Mouse (Mus musculus) testis, adult 2 months (tissue): ENCODE measurements at regions not wholly inside any gene's neighbourhood (a gene's known extent, or its start where the extent isn't known, plus 50 kb on each side); places are given as distances from the start of the nearest gene placed in this dataset.

ENCODE experiments used
- H3K27ac ChIP-seq: fragments of 200-500 bp; 2 replicates; pipeline ENCODE4 v1.5.1; 2012; ENCODE audit warnings: low read depth, low read length; ENCODE audit not compliant: control insufficient read depth, insufficient read depth
- H3K27me3 ChIP-seq: fragments of 200-500 bp; 2 replicates; pipeline ENCODE4 v1.6.1; 2012; ENCODE audit warnings: mild to moderate bottlenecking, low read length, moderate library complexity; ENCODE audit not compliant: control insufficient read depth, insufficient read depth
- H3K36me3 ChIP-seq: fragments of 200-500 bp; 2 replicates; pipeline ENCODE4 v1.6.1; 2012; ENCODE audit warnings: mild to moderate bottlenecking, low read length; ENCODE audit not compliant: control insufficient read depth, insufficient read depth
- H3K4me1 ChIP-seq: fragments of 200-500 bp; 2 replicates; pipeline ENCODE4 v1.6.1; 2012; ENCODE audit warnings: low read length; ENCODE audit not compliant: control insufficient read depth, insufficient read depth
- H3K4me3 ChIP-seq: fragments of 200-500 bp; 2 replicates; pipeline ENCODE4 v1.5.1; 2012; ENCODE audit warnings: low read depth, mild to moderate bottlenecking, low read length, moderate library complexity, mixed read lengths; ENCODE audit not compliant: control insufficient read depth
- CTCF ChIP-seq: fragments of 200-500 bp; IDR thresholded peaks from 2 replicates; pipeline ENCODE4 v1.5.1; 2012; ENCODE audit warnings: low read depth, mild to moderate bottlenecking, inconsistent platforms, low read length, moderate library complexity; ENCODE audit not compliant: control insufficient read depth, insufficient read depth, insufficient replicate concordance
- POLR2A ChIP-seq: fragments of 200-500 bp; IDR thresholded peaks from 2 replicates; pipeline ENCODE4 v1.6.1; 2012; ENCODE audit warnings: low read depth, mild to moderate bottlenecking, inconsistent platforms, low read length, moderate library complexity; ENCODE audit not compliant: control insufficient read depth

- Histone ChIP-seq H3K27me3 (no peaks in the 10 kb centered on the region), H3K4me3 (no peak overlapping the region), H3K27ac (no peak overlapping the region), H3K36me3 (no peaks in the 10 kb centered on the region), H3K4me1 (no peaks in the 10 kb centered on the region)
- TF ChIP-seq POLR2A (no peak), CTCF (no peak)
These were observed 388.3 kb upstream of the Kif2a start for GRCm38 (mm10) chr13:107410267-107410666.

- Histone ChIP-seq H3K4me3 (no peak overlapping the region), H3K27ac (no peak overlapping the region)
These were observed 385.7 kb upstream of the Kif2a start for GRCm38 (mm10) chr13:107407674-107408026.

GRCm38 (mm10) chr13:107406977-107407673, 385.2 kb upstream of the Kif2a start:
- H3K27me3 ChIP-seq, result no peaks in the 10 kb centered on the region
- H3K36me3 ChIP-seq, result no peaks in the 10 kb centered on the region
- TF ChIP-seq CTCF (no peak), POLR2A (no peak)
- no peak overlapping the region for H3K27ac ChIP-seq
- no peaks in the 10 kb centered on the region for H3K4me1 ChIP-seq
- H3K4me3 ChIP-seq, result no peak overlapping the region

More at GRCm38 (mm10) chr13:107407674-107408026, 385.7 kb upstream of the Kif2a start:
- no peaks in the 10 kb centered on the region for H3K27me3 ChIP-seq
- TF ChIP-seq POLR2A (no peak), CTCF (no peak)
- H3K4me1 ChIP-seq, result no peaks in the 10 kb centered on the region
- no peaks in the 10 kb centered on the region for H3K36me3 ChIP-seq

- no peak overlapping the region for H3K27ac ChIP-seq
- TF ChIP-seq POLR2A, result no peak
- H3K36me3 ChIP-seq, result no peaks in the 10 kb centered on the region
- no peak overlapping the region for H3K4me3 ChIP-seq
- no peaks in the 10 kb centered on the region for H3K4me1 ChIP-seq
- H3K27me3 ChIP-seq, result no peaks in the 10 kb centered on the region
These were observed 376.9 kb upstream of the Kif2a start for GRCm38 (mm10) chr13:107398621-107399363.

DNA sequence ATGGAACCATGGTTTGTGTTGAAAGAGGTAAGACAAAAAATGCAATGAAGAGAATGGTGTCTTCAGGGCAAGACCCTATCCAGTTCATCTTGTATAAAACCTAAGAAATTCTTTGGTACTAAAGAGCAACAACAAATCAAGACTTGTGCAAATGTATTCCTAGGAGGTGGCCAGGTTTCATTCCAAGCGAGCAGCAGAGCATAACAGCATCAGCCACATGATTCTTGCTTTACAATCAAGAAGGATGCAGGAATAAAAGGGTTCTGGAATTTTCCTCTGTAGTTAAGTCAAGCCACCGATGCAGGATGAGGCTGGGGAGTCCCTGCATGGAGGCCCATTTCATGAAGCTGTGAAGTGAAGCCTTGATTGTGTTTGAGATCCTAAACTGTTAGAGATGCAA, 374.1 kb upstream of the Kif2a start:
- no peaks in the 10 kb centered on the region for H3K4me1 ChIP-seq
- TF ChIP-seq CTCF (no peak), POLR2A (no peak)

GRCm38 (mm10) chr13:107394451-107394850, 372.5 kb upstream of the Kif2a start:
- no peaks in the 10 kb centered on the region for H3K4me1 ChIP-seq
- no peaks in the 10 kb centered on the region for H3K27me3 ChIP-seq
- H3K4me3 ChIP-seq, result no peak overlapping the region
- TF ChIP-seq CTCF (no peak), POLR2A (no peak)
- H3K27ac ChIP-seq, result no peak overlapping the region
- no peaks in the 10 kb centered on the region for H3K36me3 ChIP-seq

More for the DNA sequence above, 374.1 kb upstream of the Kif2a start:
- no peaks in the 10 kb centered on the region for H3K36me3 ChIP-seq
- no peak overlapping the region for H3K27ac ChIP-seq
- no peaks in the 10 kb centered on the region for H3K27me3 ChIP-seq
- no peak overlapping the region for H3K4me3 ChIP-seq

- Histone ChIP-seq H3K27me3 (no peaks in the 10 kb centered on the region), H3K4me3 (no peak overlapping the region), H3K27ac (no peak overlapping the region), H3K36me3 (no peaks in the 10 kb centered on the region), H3K4me1 (no peaks in the 10 kb centered on the region)
- TF ChIP-seq POLR2A (no peak), CTCF (no peak)
These were observed 367.7 kb upstream of the Kif2a start for GRCm38 (mm10) chr13:107389535-107390150.
